Mouse (Mus musculus): Measurements from ENCODE around the gene Dock4.

Gene Dock4

GRCm38 (mm10) chr12:40654312-40654711 lies 208.6 kb downstream of the Dock4 start:
- DNase-seq (ENCODE audit: low spot score in 2 of 2), result no peak

DNA sequence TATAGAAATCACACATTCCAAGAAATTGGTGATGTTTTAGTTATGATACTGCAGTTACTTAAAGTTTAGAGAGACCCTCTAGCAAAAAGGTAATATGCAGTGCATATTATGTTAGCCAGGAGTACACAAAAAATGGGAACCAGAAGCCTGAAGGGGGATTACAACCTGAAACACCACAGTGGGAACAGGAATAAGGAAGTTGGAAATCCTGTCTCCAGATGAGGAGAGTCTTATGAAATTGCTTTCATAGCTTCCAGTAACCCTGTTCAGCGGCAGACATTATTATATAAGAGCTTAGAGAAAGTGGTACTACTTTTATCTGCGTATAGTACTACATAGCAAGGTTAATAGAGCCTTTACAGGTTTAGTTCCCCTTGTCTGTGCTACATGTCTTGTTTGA lies 210.1 kb downstream of the Dock4 start:
- DNase-seq (ENCODE audit: low spot score in 2 of 2), result no peak

GRCm38 (mm10) chr12:40656438-40656837 lies 210.7 kb downstream of the Dock4 start:
- no peak for DNase-seq (ENCODE audit: low spot score in 2 of 2)

DNA sequence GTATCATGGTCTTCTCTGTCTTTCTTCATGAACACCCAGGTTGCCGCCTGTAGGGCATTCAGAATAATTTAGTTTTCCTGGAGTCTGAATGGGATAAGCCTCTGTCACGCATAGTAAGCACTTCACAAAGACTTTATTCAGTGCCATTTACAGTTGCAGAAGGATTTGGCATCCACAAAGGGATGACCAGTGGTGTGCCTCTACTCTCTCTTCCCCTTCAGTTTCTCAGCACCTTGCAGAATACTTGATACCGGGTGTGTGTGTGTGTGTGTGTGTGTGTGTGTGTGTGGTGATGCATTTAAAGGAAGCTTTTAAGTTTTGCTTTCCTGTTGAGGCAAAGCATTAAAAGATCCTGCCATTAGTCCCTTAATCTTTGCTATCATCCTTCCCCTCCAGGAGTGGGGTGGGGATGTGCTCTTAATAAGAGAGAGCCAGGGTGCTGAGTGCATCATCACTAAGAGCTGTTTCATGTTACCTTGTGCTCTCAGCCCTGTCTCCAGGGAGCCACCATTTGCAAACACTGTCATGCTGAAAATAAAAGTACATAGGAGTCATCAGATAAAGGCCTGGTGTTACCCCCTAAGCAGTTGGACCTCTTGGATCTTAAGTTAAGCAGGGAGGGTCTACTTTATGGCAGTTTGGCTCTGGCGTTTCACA lies 211.6 kb downstream of the Dock4 start:
- no peak for DNase-seq (ENCODE audit: low spot score in 2 of 2)

- DNase-seq (ENCODE audit: low spot score in 2 of 2), result no peak
These were observed 213.9 kb downstream of the Dock4 start for GRCm38 (mm10) chr12:40659689-40660088.

- no peak for DNase-seq (ENCODE audit: low spot score in 2 of 2)
These were observed 223.7 kb downstream of the Dock4 start for GRCm38 (mm10) chr12:40669460-40669859.

DNA sequence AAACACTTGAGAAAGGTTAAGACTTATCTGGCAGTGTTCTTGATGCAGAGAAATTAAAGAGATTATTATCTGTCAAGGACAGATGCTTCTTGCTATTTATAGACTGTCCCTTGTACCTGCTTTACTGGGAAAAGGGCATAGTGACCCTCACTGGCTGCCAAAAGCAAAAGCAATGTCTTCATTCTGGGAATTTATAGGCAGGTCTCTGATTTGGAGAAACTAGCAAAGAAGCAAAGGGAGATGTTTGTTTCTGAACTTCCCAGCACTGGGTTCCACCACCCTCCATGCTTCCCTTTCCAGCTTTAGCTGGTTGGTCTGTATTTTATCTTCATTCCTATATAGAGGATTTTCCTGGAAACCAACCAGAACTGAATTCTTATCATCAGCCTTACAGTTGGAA lies 225.0 kb downstream of the Dock4 start:
- DNase-seq (ENCODE audit: low spot score in 2 of 2), result no peak

GRCm38 (mm10) chr12:40679713-40680112 lies 234.0 kb downstream of the Dock4 start:
- DNase-seq (ENCODE audit: low spot score in 2 of 2), result no peak

GRCm38 (mm10) chr12:40680551-40680950 lies 234.8 kb downstream of the Dock4 start:
- peak; percentile 6 to 25 for DNase-seq (ENCODE audit: low spot score in 2 of 2)

- DNase-seq (ENCODE audit: low spot score in 2 of 2), result no peak
These were observed 245.7 kb downstream of the Dock4 start for GRCm38 (mm10) chr12:40691444-40691843.

- DNase-seq (ENCODE audit: low spot score in 2 of 2), result no peak
These were observed 248.4 kb downstream of the Dock4 start for GRCm38 (mm10) chr12:40694082-40694721.

DNA sequence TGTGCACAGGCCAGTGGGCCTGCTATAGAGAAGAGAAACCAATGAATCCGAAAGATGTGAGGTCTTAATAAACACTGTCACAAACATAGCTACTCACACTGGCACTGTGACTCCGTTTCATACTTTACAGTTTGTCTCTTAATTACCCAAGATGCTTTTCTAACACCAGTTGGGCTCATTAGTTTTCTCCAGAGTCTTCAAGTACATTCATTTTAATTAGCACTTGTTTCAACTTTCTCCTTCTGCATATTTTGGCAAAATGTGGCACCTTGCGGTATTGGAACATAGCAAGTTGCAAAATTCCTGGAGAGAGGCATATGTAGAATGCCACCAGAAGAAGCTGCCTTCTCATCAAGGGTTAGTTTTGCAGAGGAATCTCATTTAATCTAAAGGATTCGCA lies 252.6 kb downstream of the Dock4 start:
- DNase-seq (ENCODE audit: low spot score in 2 of 2), result no peak

DNA sequence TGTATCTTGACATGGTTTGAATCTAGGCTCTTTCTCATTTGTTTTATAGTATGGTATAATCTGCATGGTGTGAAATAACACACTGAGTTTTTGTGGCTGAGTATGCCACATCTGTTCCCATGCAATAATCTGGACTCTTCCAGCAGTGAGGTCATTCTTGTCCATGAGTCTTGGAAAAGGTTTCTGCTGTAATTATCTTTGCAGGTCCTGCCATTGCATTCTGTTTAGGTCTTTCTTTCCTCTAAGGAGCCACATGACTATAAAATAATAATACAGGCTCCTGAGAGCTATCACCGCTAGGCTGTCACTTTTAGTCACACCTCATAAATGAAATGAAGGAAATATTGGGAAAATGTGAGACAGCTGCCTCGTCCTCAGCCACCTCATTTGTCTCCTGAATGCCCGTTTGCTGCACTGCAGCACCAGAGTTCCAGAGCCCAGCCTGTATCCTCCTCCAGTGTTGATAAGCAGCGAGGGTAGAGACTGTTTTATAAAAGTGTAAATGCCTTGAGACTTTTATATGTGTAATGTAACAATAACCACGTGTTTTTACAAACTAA lies 256.6 kb downstream of the Dock4 start:
- DNase-seq (ENCODE audit: low spot score in 2 of 2), result no peak

GRCm38 (mm10) chr12:40704296-40704695 lies 258.5 kb downstream of the Dock4 start:
- DNase-seq (ENCODE audit: low spot score in 2 of 2), result no peak

- no peak for DNase-seq (ENCODE audit: low spot score in 2 of 2)
These were observed 261.4 kb downstream of the Dock4 start for GRCm38 (mm10) chr12:40707108-40707507.

- DNase-seq (ENCODE audit: low spot score in 2 of 2), result no peak
These were observed 263.3 kb downstream of the Dock4 start for GRCm38 (mm10) chr12:40709094-40709493.

DNA sequence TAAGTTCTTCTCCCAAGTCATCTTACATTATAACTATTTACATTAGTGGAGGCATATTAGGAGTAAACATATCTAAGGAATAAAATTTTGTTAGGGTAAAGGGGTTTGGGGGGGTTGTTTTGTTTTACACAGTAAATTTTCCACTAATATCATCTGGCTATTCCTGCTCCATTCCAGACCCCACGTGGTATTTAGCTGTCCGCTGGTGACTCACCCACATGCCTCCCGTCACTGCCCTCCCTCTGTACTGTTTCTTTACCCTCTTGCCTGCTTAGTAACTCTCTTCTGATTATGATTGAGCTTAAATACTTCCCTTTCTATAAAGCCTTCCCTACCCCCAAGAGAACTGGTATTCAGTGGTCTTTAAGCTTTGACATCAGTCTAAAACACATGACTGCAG lies 266.5 kb downstream of the Dock4 start:
- DNase-seq (ENCODE audit: low spot score in 2 of 2), result no peak

DNA sequence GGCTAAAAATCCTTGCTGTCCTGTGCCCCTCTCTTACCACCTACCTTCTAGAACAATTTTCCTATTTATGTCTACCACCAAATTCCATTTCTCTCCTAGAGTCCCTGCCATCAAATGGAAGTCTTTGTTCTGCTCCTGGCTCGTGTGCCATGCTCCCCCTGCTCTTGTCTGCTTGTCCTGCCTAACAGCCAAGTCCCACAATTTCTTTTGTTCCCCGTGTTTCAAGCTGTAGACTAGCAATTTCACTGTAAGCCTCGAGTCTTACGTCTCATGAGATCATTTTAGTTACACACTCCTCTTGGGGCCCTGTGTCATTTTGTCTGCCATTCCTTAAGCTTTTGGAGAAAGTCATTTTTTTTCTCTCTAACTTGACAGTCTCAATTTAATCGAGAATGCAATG lies 268.5 kb downstream of the Dock4 start:
- no peak for DNase-seq (ENCODE audit: low spot score in 2 of 2)

DNA sequence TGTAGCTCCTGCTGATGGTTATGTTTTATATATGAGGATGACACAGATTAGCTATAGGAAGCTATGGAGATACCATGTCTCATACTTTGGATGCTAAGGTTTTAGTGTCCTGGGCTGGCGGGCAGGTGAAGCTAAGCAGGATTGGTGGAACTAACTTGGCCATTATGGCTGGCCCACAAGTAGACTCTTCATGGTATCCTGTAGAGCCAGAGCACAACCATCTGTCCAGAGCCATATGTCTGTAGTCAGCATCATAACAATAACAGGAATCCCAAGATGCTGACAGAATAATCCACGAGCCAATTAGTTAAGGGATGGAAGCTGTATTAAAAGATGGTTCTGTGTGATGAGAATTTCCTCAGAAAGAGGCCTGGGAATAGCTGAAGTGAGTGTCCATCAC lies 269.4 kb downstream of the Dock4 start:
- no peak for DNase-seq (ENCODE audit: low spot score in 2 of 2)

DNA sequence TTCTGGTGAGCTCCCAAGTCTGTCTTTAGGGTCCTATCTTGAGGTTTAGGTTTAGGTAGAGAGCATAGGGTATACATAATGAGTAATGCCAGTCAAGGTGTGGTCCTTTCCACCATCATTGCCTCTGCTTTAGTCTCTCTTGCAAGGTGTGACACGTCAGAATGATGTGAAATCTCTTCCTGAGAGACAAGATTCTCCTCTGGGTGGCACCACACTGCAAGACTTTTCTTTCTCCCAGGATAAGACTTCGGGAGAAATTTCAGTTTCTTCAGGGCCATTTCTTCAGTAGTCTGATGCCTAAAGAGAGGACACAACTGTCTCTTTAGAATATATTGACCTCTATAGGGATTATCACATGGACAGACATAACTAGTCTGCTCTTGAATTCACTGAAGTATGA lies 282.6 kb downstream of the Dock4 start:
- DNase-seq (ENCODE audit: low spot score in 2 of 2), result no peak

- DNase-seq (ENCODE audit: low spot score in 2 of 2), result no peak
These were observed 285.0 kb downstream of the Dock4 start for GRCm38 (mm10) chr12:40730756-40731155.

DNA sequence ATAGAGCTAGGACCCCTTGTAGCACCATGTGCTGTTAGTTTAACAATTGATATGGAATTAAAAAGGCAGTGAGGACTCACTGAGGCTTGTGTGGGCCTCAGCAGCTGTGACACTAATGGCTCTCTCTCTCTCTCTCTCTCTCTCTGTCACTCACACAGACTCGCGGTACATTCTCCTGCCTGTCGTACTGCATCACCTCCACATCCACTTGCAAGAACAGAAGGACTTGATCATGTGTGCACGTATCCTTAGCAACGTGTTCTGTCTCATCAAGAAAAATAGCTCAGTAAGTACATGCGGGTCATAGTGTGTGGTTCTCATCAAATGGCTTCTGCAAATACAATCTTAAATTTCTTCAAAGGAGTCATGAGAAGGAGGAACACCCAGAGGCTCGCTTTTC lies 299.7 kb downstream of the Dock4 start:
- DNase-seq (ENCODE audit: low spot score in 2 of 2), result no peak

GRCm38 (mm10) chr12:40746081-40746480 lies 300.3 kb downstream of the Dock4 start:
- no peak for DNase-seq (ENCODE audit: low spot score in 2 of 2)
